Mouse (Mus musculus) G1E (cell line): ENCODE measurements around the gene Top3b.

Experiments
- CTCF ChIP-seq: IDR thresholded peaks from 2 replicates; pipeline ENCODE4 v1.5.1; 2012; ENCODE audit warnings: low read depth, low read length, inconsistent platforms, mixed read lengths
- GATA1 ChIP-seq: IDR thresholded peaks from 2 replicates; pipeline ENCODE4 v1.6.1; 2012; ENCODE audit warnings: borderline replicate concordance, low read length, inconsistent platforms, mixed read lengths

GRCm38 (mm10) chr16:16865217-16865616 is 5.3 kb upstream of the Top3b start:
- no peak for TF ChIP-seq CTCF
- no peak for TF ChIP-seq GATA1
